Mouse (Mus musculus) erythroblast, embryonic 14.5 days (primary cell): ENCODE results near the gene Pin4.

ENCODE experiments used
- GATA1 ChIP-seq: IDR thresholded peaks from 2 replicates; pipeline ENCODE4 v1.6.1; 2012; ENCODE audit warnings: low read length, inconsistent platforms, mixed read lengths
- TAL1 ChIP-seq: IDR thresholded peaks from 3 replicates; pipeline ENCODE4 v1.6.1; 2012; ENCODE audit warnings: low read length, inconsistent platforms, mixed read lengths

DNA sequence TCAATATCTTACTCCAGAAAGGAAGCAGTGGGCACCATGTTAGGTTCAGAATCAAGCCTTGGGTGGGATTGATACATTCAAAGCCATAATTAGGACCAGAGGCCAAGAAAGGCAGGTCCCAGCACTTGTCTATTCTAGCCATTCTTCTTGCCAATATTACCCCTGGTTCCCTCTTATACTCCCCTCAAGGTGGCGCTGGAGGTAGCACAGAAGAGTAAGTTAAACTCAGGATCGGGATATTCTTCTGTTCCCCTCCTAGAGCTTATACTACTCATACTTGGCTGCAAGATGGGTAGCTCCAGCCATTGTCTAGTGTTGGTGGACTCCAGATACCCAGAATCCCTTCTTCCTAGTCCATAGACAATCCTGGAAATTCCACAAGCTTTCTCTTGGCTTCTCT, 43.8 kb downstream of the Pin4 start:
- TF ChIP-seq GATA1 (no peak), TAL1 (no peak)
